Mouse (Mus musculus): ENCODE data around the gene Col4a3bp. TPM values are rescaled to one million over a fixed set of nuclear protein-coding genes. Genes with fewer than 3 reads are reported as not detected.

Gene Col4a3bp
- polyA plus RNA-seq, 1 experiment from 2014 or later: 9.3 TPM

DNA sequence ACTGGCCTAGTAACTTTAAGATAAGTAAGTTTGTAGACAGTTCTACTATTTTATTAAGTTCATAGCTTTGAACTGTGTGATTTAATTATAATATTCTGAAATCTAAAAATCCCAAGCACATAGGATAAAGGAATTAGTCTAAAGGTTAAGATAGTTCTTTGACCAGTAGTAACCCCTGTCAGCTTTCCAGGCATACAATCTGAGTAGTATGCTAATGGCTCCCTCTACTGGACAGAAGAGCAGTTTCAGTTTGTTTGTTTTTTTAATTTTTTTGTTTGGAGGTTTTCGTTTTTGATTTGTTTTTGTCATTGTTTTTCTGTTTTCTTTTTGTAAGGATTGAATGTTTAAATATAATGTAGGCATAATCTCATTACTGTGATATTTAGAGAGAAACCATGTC is 51.2 kb downstream of the Col4a3bp start:
- H3K27ac ChIP-seq: no peak overlapping the region
- no peaks in the 10 kb centered on the region for H3K36me3 ChIP-seq
- H3K4me1 ChIP-seq: no peaks in the 10 kb centered on the region
- H3K4me2 ChIP-seq (replicated peaks): no peak overlapping the region
- H3K4me3 ChIP-seq: no peak overlapping the region
- no peak overlapping the region for H3K9ac ChIP-seq
- H3K9me3 ChIP-seq: no peaks in the 10 kb centered on the region
- 15% methylated on average over 1 of the region's 1 CpGs for WGBS
- ATAC-seq (ENCODE audit: low FRiP score, low read depth): no peak
- H3K27me3 ChIP-seq (replicated peaks): no peaks in the 10 kb centered on the region

DNA sequence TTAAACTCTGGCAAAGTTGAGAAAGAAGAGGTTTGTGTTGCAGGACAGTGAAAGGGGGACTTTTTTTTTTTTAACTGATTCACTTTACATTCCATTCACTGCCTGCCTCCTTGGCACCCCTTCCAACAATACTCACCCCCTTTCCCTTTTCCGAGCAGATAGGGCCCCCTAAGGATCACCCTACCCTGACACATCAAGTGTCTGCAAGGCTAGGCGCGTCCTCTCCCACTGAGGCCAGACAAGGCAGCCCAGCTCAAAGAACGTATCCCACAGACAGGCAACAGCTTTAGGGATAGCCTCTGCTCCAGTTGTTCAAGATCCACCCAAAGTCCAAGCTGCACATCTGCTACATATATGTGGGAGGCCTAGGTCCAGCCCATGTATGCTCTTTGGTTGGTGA is 51.7 kb downstream of the Col4a3bp start:
- no peaks in the 10 kb centered on the region for H3K4me1 ChIP-seq
- 85% methylated on average over 4 of the region's 4 CpGs for WGBS
- H3K4me2 ChIP-seq (replicated peaks): no peak overlapping the region
- no peaks in the 10 kb centered on the region for H3K9me3 ChIP-seq
- H3K27me3 ChIP-seq (replicated peaks): no peaks in the 10 kb centered on the region
- no peak for ATAC-seq (ENCODE audit: low FRiP score, low read depth)
- 0 out of 2 replicates have a peak, but pooled peaks cover under 1% of the 10 kb centered on the region for H3K36me3 ChIP-seq
- H3K27ac ChIP-seq: no peak overlapping the region
- H3K9ac ChIP-seq: no peak overlapping the region
- no peak overlapping the region for H3K4me3 ChIP-seq

DNA sequence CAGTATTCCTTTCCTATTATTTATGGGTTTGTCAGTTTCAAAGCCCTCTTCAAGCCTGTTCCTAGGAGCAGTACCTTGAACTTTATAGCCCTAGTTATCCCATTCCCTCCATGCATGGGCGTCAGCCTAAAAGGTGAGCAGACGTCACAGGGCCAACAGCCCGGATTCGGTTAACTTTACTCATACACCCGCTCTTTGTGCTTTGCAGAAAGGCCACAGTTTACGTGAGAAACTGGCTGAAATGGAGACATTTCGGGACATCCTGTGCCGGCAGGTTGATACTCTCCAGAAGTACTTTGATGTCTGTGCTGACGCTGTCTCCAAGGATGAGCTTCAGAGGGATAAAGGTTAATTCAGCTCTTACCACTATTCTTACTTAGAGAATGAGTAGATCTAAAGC is 56.8 kb downstream of the Col4a3bp start:
- H3K4me2 ChIP-seq (replicated peaks): no peak overlapping the region
- H3K9ac ChIP-seq: no peak overlapping the region
- H3K27ac ChIP-seq: no peak overlapping the region
- WGBS: 94% methylated on average over 9 of the region's 9 CpGs
- ATAC-seq (ENCODE audit: low FRiP score, low read depth): no peak
- no peaks in the 10 kb centered on the region for H3K27me3 ChIP-seq (replicated peaks)
- no peaks in the 10 kb centered on the region for H3K4me1 ChIP-seq
- no peak overlapping the region for H3K4me3 ChIP-seq
- H3K36me3 ChIP-seq: peaks cover 2% of the 10 kb centered on the region; the same call in 1 of the 2 replicates
- H3K9me3 ChIP-seq: no peaks in the 10 kb centered on the region

DNA sequence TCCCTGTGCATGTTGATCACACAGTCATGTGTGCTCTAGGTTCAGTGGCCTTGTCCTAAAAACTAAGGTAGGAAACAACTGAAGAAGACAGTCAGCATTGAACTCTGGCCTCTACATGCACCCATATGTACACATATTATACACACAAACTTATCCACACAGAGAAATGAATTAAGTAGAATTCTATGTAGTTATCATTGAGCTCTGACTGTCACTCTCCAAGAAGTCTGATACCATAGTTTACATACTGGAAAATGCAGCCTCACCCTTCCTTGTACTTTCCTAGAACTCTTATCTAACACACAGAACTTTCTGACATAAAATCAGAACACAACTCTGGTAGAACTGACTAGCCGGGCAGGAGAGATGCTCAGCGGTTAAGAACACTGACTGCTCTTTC is 61.8 kb downstream of the Col4a3bp start:
- WGBS: 94% methylated on average over 2 of the region's 2 CpGs
- no peaks in the 10 kb centered on the region for H3K9me3 ChIP-seq
- H3K4me3 ChIP-seq: no peak overlapping the region
- peaks cover 15% of the 10 kb centered on the region for H3K36me3 ChIP-seq
- no peaks in the 10 kb centered on the region for H3K4me1 ChIP-seq
- H3K27me3 ChIP-seq (replicated peaks): no peaks in the 10 kb centered on the region
- no peak overlapping the region for H3K9ac ChIP-seq
- no peak for ATAC-seq (ENCODE audit: low FRiP score, low read depth)
- H3K27ac ChIP-seq: no peak overlapping the region
- no peak overlapping the region for H3K4me2 ChIP-seq (replicated peaks)

DNA sequence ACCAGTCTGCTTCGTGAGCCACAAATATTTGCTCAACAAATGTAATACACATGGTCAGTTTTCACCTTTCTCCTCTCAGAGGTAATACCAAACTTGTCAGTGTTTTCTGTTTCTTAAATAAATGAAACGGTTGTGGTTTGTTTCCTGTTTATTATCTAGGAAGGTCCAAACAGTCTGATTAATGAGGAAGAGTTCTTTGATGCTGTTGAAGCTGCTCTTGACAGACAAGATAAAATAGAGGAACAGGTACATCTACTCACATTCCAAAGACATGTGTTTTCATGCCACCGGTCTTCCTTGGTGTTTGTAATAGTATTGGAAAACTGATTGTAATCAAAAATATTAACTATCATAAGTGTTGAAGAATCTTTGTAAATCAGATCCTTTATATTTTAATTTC is 72.2 kb downstream of the Col4a3bp start:
- Histone ChIP-seq H3K4me1 (no peaks in the 10 kb centered on the region), H3K9ac (no peak overlapping the region), H3K36me3 (peaks cover 8% of the 10 kb centered on the region; the same call in 1 of the 2 replicates), H3K4me2 (replicated peaks) (no peak overlapping the region), H3K27ac (no peak overlapping the region), H3K27me3 (replicated peaks) (no peaks in the 10 kb centered on the region), H3K9me3 (no peaks in the 10 kb centered on the region), H3K4me3 (no peak overlapping the region)
- ATAC-seq (ENCODE audit: low FRiP score, low read depth): no peak
- WGBS: 95% methylated on average over 3 of the region's 3 CpGs

DNA sequence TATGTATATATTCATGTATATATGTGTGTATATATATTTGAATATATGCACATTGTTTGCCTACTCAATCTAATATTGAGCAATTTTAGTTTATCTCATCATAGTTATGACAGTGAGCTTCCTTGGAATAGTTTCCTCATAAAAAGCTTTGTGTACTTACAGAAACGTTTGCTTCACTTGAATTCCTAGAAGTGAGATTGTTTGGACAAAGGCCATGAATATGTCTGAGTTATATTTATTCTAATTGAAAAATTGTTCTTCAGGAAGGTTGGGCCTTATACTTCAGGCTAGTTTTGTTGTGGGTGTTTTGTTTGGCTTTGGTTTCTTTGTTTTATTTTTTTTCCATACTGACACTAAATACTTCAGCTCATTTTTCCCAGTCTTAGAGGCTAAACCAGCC is 78.5 kb downstream of the Col4a3bp start:
- 81% methylated on average over 1 of the region's 1 CpGs for WGBS

DNA sequence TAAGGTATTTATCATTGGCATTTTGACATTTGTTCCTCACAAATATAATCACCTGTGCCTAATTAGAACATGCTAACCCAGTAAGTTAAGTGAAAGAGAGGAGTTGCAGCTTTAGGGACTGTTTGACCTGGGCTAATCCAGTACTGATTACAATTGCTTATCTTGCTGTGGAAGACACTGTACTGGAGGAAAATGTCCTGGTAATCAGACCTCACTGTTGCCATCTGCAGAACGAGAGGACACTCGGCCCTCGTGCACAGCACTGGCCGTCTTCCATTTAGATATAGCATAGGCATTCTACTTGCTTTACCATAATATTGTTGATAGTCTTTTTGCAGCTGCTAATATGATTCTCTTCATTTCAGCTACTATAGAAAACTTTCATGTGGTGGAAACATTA is 88.0 kb downstream of the Col4a3bp start:
- no peaks in the 10 kb centered on the region for H3K9me3 ChIP-seq
- no peak overlapping the region for H3K4me3 ChIP-seq
- H3K27ac ChIP-seq: no peak overlapping the region
- H3K4me2 ChIP-seq (replicated peaks): no peak overlapping the region
- no peak overlapping the region for H3K9ac ChIP-seq
- ATAC-seq (ENCODE audit: low FRiP score, low read depth): no peak
- H3K4me1 ChIP-seq: no peaks in the 10 kb centered on the region
- 96% methylated on average over 4 of the region's 4 CpGs for WGBS
- H3K36me3 ChIP-seq: peaks cover 29% of the 10 kb centered on the region
- no peaks in the 10 kb centered on the region for H3K27me3 ChIP-seq (replicated peaks)

More for the DNA sequence above, 78.5 kb downstream of the Col4a3bp start:
- Histone ChIP-seq H3K27me3 (replicated peaks) (no peaks in the 10 kb centered on the region), H3K4me2 (replicated peaks) (no peak overlapping the region), H3K4me3 (no peak overlapping the region), H3K9ac (no peak overlapping the region), H3K9me3 (no peaks in the 10 kb centered on the region), H3K27ac (no peak overlapping the region), H3K36me3 (no peaks in the 10 kb centered on the region), H3K4me1 (no peaks in the 10 kb centered on the region)
- no peak for ATAC-seq (ENCODE audit: low FRiP score, low read depth)

DNA sequence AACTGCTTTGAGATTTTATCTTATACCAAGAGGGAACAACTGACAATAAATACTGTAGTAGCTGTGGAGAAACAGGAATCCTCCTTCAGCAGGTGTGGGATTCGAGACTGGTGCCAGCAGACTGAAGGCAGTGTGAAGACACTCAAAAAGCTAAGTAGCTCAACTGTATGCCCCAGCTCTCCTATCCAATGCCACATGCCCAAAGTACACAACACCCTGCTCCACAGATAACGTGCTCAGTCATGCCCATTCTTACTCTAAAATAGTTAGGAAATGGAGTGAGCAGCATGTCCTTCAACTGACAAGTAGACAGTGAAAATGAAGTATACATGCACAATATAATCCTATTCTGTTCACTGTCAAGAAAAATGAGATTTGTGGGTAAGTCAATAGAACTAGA is 101.8 kb downstream of the Col4a3bp start:
- H3K4me1 ChIP-seq: no peaks in the 10 kb centered on the region
- 71% methylated on average over 2 of the region's 2 CpGs for WGBS
- no peaks in the 10 kb centered on the region for H3K9me3 ChIP-seq
- no peak overlapping the region for H3K9ac ChIP-seq
- peaks cover 18% of the 10 kb centered on the region; the same call in 1 of the 2 replicates for H3K36me3 ChIP-seq
- no peak overlapping the region for H3K27ac ChIP-seq
- H3K27me3 ChIP-seq (replicated peaks): no peaks in the 10 kb centered on the region
- no peak overlapping the region for H3K4me2 ChIP-seq (replicated peaks)
- H3K4me3 ChIP-seq: no peak overlapping the region
- ATAC-seq (ENCODE audit: low FRiP score, low read depth): no peak

DNA sequence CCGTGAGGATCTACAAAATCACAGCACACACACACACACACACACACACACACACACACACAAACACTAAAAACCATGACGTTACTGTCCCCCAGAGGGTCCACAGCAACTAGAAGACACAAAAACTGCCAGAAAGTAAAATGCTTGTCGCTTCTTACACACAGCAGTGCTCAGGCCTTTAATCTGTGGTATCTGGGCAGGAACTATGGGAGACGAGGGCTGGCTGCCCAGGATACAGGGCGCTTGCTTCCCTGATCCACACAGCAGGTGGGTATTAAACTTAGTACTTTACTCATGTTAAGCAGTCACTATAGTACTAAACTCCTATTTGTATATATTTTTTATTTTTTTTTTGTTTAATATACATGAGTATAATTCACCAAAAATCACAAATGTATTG is 103.4 kb downstream of the Col4a3bp start:
- no peak overlapping the region for H3K4me2 ChIP-seq (replicated peaks)

DNA sequence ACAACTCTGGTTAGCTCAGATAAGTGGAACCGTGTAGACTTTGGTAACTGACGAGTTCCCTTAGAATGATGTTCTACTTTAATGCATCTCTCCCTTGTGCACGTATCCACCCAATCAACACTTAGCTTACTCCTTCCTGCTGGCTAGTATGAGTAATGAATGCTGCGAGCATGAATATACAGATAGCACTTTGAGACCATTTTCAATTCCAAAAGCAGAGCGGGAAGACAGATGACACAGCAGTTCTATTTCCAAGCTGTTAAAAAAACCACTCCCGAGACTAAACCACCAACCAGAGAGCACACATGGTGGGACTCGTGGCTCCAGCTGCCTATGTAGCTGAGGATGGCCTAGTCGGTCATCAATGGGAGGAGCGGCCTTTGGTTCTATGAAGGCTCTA is 110.6 kb downstream of the Col4a3bp start:
- Histone ChIP-seq H3K4me1 (no peaks in the 10 kb centered on the region), H3K9ac (no peak overlapping the region), H3K27me3 (replicated peaks) (no peaks in the 10 kb centered on the region), H3K27ac (no peak overlapping the region), H3K4me2 (replicated peaks) (no peak overlapping the region), H3K9me3 (no peaks in the 10 kb centered on the region), H3K36me3 (peaks cover 88% of the 10 kb centered on the region), H3K4me3 (no peak overlapping the region)
- WGBS: 93% methylated on average over 9 of the region's 9 CpGs
- no peak for ATAC-seq (ENCODE audit: low FRiP score, low read depth)

More for the DNA sequence above, 103.4 kb downstream of the Col4a3bp start:
- Histone ChIP-seq H3K4me1 (no peaks in the 10 kb centered on the region), H3K27ac (no peak overlapping the region), H3K9ac (no peak overlapping the region), H3K4me3 (no peak overlapping the region), H3K9me3 (no peaks in the 10 kb centered on the region), H3K36me3 (peaks cover 32% of the 10 kb centered on the region), H3K27me3 (replicated peaks) (no peaks in the 10 kb centered on the region)
- 69% methylated on average over 5 of the region's 5 CpGs for WGBS
- no peak; the same call in 1 of the 2 replicates for ATAC-seq (ENCODE audit: low FRiP score, low read depth)

DNA sequence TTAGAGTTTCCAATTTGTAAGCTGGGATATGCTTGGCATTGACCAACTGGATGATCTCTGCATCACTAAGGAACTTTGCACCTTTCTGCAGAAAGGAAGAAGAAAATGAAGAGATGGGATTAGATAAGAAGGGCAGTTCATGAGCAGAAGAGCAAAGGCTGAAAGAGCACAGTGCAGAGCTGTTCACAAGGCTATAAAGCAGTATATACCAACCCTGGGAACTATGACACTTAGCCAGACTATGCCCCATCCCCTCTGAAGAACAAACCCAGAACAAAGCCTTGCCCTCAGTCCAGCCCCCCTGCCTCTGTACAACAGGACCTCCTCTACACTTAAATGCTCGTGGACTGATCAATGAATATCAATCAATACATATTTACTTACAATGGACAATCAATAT is 114.3 kb downstream of the Col4a3bp start:
- no peaks in the 10 kb centered on the region for H3K9me3 ChIP-seq
- H3K9ac ChIP-seq: no peak overlapping the region
- WGBS: 69% methylated on average over 1 of the region's 1 CpGs
- ATAC-seq (ENCODE audit: low FRiP score, low read depth): no peak
- H3K4me2 ChIP-seq (replicated peaks): no peak overlapping the region
- peaks cover 88% of the 10 kb centered on the region for H3K36me3 ChIP-seq
- no peaks in the 10 kb centered on the region for H3K27me3 ChIP-seq (replicated peaks)
- H3K4me3 ChIP-seq: no peak overlapping the region
- no peaks in the 10 kb centered on the region for H3K4me1 ChIP-seq
- H3K27ac ChIP-seq: no peak overlapping the region

DNA sequence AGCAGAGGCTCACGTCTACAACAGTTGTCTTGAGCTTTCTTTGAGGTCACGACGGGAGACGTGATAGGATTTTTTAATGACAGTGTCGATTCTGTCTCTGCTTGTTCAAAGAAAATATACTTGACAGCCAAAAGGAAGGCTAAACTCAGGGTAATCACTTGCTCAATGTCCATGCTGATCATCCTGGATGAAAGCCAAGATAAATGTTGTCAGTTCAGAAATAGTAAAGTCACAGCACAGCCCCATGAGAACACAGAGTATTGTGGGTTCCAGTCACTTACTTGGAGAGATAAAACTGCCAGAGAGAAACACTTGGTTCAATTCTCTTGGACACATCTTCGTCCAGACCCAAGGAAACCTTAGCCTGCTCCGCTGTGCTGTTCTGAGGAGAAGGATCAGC is 116.5 kb downstream of the Col4a3bp start:
- Histone ChIP-seq H3K4me1 (no peaks in the 10 kb centered on the region), H3K4me2 (replicated peaks) (no peak overlapping the region), H3K27me3 (replicated peaks) (no peaks in the 10 kb centered on the region), H3K4me3 (no peak overlapping the region), H3K36me3 (peaks cover 90% of the 10 kb centered on the region), H3K9me3 (no peaks in the 10 kb centered on the region), H3K27ac (no peak overlapping the region), H3K9ac (no peak overlapping the region)
- 86% methylated on average over 7 of the region's 7 CpGs for WGBS
- ATAC-seq (ENCODE audit: low FRiP score, low read depth): no peak

DNA sequence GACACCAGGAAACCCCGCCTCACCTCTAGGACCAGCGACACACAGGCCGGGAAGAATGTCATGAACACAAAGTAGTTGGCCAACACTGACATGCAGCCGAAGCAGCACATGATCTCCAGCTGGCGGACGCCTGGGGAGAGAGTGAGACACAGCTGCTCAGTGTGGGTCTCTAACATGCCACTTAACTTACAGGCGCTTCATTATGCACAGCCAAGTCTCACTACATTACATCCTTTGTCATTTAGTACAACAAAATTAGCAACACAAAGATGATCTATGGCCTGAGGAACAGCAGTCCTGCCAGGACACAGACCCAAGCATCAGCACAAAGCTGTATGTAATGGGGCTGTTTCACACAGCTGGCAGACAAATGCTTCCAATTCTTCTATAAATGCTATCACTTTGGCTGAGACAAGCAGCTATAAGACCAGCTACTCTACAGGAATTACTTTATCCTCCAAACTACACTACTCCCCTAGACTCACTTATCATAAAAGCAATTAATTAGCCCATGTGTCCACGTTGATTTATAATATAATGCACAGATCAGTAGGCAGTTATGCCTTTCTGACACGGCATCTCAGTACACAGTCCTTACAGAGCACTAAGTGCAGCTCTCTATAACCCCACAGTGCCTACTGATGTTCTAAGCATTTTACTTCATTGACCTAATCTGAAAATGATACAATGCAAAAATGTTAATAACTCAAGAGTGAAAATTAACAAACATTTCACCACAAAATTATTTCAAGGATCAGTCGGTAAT is 117.9 kb downstream of the Col4a3bp start:
- Histone ChIP-seq H3K27me3 (replicated peaks) (no peaks in the 10 kb centered on the region), H3K27ac (no peak overlapping the region), H3K4me3 (no peak overlapping the region), H3K4me1 (no peaks in the 10 kb centered on the region), H3K9ac (no peak overlapping the region), H3K4me2 (replicated peaks) (no peak overlapping the region), H3K9me3 (no peaks in the 10 kb centered on the region), H3K36me3 (peaks cover 90% of the 10 kb centered on the region)
- ATAC-seq (ENCODE audit: low FRiP score, low read depth): peak; percentile 65
- WGBS: 77% methylated on average over 10 of the region's 10 CpGs
